Mouse (Mus musculus) myocyte (in vitro differentiated cells): ENCODE data around the gene Sox5. TPM values are rescaled to one million over a fixed set of nuclear protein-coding genes. Genes with fewer than 3 reads are reported as not detected.

ENCODE experiments used
- H3K27me3 ChIP-seq: one replicate; pipeline ENCODE4 v1.6.1; 2011; ENCODE audit not compliant: control insufficient read depth, insufficient read depth, insufficient read length
- H3K36me3 ChIP-seq: one replicate; pipeline ENCODE4 v1.6.1; 2011; ENCODE audit not compliant: control insufficient read depth, insufficient read depth
- H3K4me2 ChIP-seq: one replicate; pipeline ENCODE4 v1.6.1; 2011; ENCODE audit warnings: low read depth, control low read depth
- H3K4me3 ChIP-seq: one replicate; pipeline ENCODE4 v1.5.1; 2011; ENCODE audit warnings: mild to moderate bottlenecking, control low read depth, moderate library complexity
- H3K79me2 ChIP-seq: one replicate; pipeline ENCODE4 v1.6.1; 2011; ENCODE audit not compliant: control insufficient read depth, insufficient read depth
- H3ac ChIP-seq: one replicate; pipeline ENCODE4 v1.6.1; 2011; ENCODE audit not compliant: control insufficient read depth, insufficient read length
- CEBPB ChIP-seq: IDR thresholded peaks from 2 replicates; pipeline ENCODE4 v1.6.1; 2011; ENCODE audit warnings: mild to moderate bottlenecking, moderate library complexity; ENCODE audit not compliant: poor library complexity, insufficient read depth, severe bottlenecking
- E2F4 ChIP-seq: IDR thresholded peaks from one replicate; pipeline ENCODE4 v1.6.1; 2011; ENCODE audit warnings: mild to moderate bottlenecking, control low read depth, moderate library complexity; ENCODE audit not compliant: insufficient read depth
- MAX ChIP-seq: IDR thresholded peaks from one replicate; pipeline ENCODE4 v1.6.1; 2011; ENCODE audit warnings: low read depth, mild to moderate bottlenecking, control low read depth
- MYOD1 ChIP-seq, 3 experiments: IDR thresholded peaks; one replicate each; pipeline ENCODE4 v1.6.1; 2011; ENCODE audit warnings: control low read depth in 2 of 3, low read depth in 2 of 3, mild to moderate bottlenecking in 2 of 3, moderate library complexity in 1 of 3; ENCODE audit not compliant: insufficient read length in 2 of 3, control insufficient read depth in 1 of 3
- MYOG ChIP-seq, 3 experiments: IDR thresholded peaks; one replicate each; pipeline ENCODE4 v1.6.1; 2011; ENCODE audit warnings: control low read depth in 2 of 3, low read depth in 2 of 3, mild to moderate bottlenecking in 2 of 3; ENCODE audit not compliant: insufficient read length in 2 of 3, control insufficient read depth in 1 of 3, insufficient read depth in 1 of 3
- POLR2A ChIP-seq: IDR thresholded peaks from one replicate; pipeline ENCODE4 v1.6.1; 2011; ENCODE audit warnings: low read depth, mild to moderate bottlenecking, control low read depth, moderate library complexity; ENCODE audit not compliant: insufficient read length
- POLR2AphosphoS2 ChIP-seq: IDR thresholded peaks from one replicate; pipeline ENCODE4 v1.6.1; 2011; ENCODE audit warnings: low read depth, control low read depth; ENCODE audit not compliant: insufficient read length
- REST ChIP-seq: IDR thresholded peaks from one replicate; pipeline ENCODE4 v1.6.1; 2011; ENCODE audit warnings: mild to moderate bottlenecking, control low read depth, moderate library complexity; ENCODE audit not compliant: insufficient read depth, insufficient read length
- SRF ChIP-seq: IDR thresholded peaks from one replicate; pipeline ENCODE4 v1.6.1; 2011; ENCODE audit warnings: low read depth; ENCODE audit not compliant: control insufficient read depth, insufficient read length
- TCF12 ChIP-seq: IDR thresholded peaks from one replicate; pipeline ENCODE4 v1.6.1; 2011; ENCODE audit warnings: mild to moderate bottlenecking, control low read depth; ENCODE audit not compliant: poor library complexity, insufficient read depth, severe bottlenecking
- TCF3 ChIP-seq: IDR thresholded peaks from one replicate; pipeline ENCODE4 v1.6.1; 2011; ENCODE audit warnings: low read depth, control low read depth; ENCODE audit not compliant: insufficient read length
- USF1 ChIP-seq: IDR thresholded peaks from one replicate; pipeline ENCODE4 v1.6.1; 2011; ENCODE audit warnings: low read depth, mild to moderate bottlenecking, control low read depth, moderate library complexity
- polyA plus RNA-seq: library from polyadenylated mRNA; unstranded; fragments of >200 nt; fragmentation: generic; extraction: Trizol; gene quantifications from one replicate; pipeline ENCODE4 v1.2.1, GENCODE M21; 2012; ENCODE audit warnings: missing spikeins

Gene Sox5
- polyA plus RNA-seq, 1 experiment, result 0.50 TPM

- no peaks in the 10 kb centered on the region for H3K27me3 ChIP-seq
- H3K36me3 ChIP-seq, result no peaks in the 10 kb centered on the region
- TF ChIP-seq TCF12, result no peak
- no peak for TF ChIP-seq POLR2AphosphoS2
- no peak for TF ChIP-seq E2F4
- no peak for TF ChIP-seq MYOD1 (IDR thresholded peaks at IDR 0.05; ENCODE audit: control insufficient read depth in 1 of 3, insufficient read length in 2 of 3, low read depth in 2 of 3)
- no peak for TF ChIP-seq REST
- TF ChIP-seq CEBPB, result no peak
- H3K4me2 ChIP-seq, result no peak overlapping the region
- H3K4me3 ChIP-seq, result no peak overlapping the region
- no peaks in the 10 kb centered on the region for H3K79me2 ChIP-seq
- H3ac ChIP-seq, result no peak overlapping the region
These were observed 776.6 kb downstream of the Sox5 start for GRCm38 (mm10) chr6:144005132-144005531.

- Histone ChIP-seq H3K36me3 (no peaks in the 10 kb centered on the region), H3K4me3 (no peak overlapping the region), H3K79me2 (no peaks in the 10 kb centered on the region), H3ac (no peak overlapping the region), H3K27me3 (no peaks in the 10 kb centered on the region), H3K4me2 (no peak overlapping the region)
- no peak for TF ChIP-seq E2F4
- no peak for TF ChIP-seq MAX
- no peak for TF ChIP-seq SRF
- TF ChIP-seq POLR2A, result no peak
- no peak for TF ChIP-seq MYOD1 (IDR thresholded peaks at IDR 0.05; ENCODE audit: control insufficient read depth in 1 of 3, insufficient read length in 2 of 3, low read depth in 2 of 3)
- no peak for TF ChIP-seq USF1
- no peak for TF ChIP-seq TCF12
- no peak for TF ChIP-seq CEBPB
- TF ChIP-seq TCF3, result no peak
- TF ChIP-seq REST, result no peak
- no peak for TF ChIP-seq POLR2AphosphoS2
- no peak for TF ChIP-seq MYOG (IDR thresholded peaks at IDR 0.05; ENCODE audit: control insufficient read depth in 1 of 3, insufficient read depth in 1 of 3, insufficient read length in 2 of 3, low read depth in 2 of 3)
These were observed 783.6 kb downstream of the Sox5 start for GRCm38 (mm10) chr6:143998201-143998600.

- no peak for TF ChIP-seq SRF
- no peak for TF ChIP-seq E2F4
- TF ChIP-seq TCF12, result no peak
- no peak for TF ChIP-seq TCF3
- TF ChIP-seq POLR2A, result no peak
- TF ChIP-seq USF1, result no peak
- no peak for TF ChIP-seq REST
- no peak for TF ChIP-seq MYOD1 (IDR thresholded peaks at IDR 0.05; ENCODE audit: control insufficient read depth in 1 of 3, insufficient read length in 2 of 3, low read depth in 2 of 3)
- no peak for TF ChIP-seq POLR2AphosphoS2
- TF ChIP-seq MAX, result no peak
- no peak for TF ChIP-seq MYOG (IDR thresholded peaks at IDR 0.05; ENCODE audit: control insufficient read depth in 1 of 3, insufficient read depth in 1 of 3, insufficient read length in 2 of 3, low read depth in 2 of 3)
- no peak for TF ChIP-seq CEBPB
- Histone ChIP-seq H3K36me3 (no peaks in the 10 kb centered on the region), H3ac (no peak overlapping the region), H3K79me2 (no peaks in the 10 kb centered on the region), H3K4me3 (no peak overlapping the region), H3K4me2 (no peak overlapping the region), H3K27me3 (no peaks in the 10 kb centered on the region)
These were observed 784.2 kb downstream of the Sox5 start for GRCm38 (mm10) chr6:143997616-143998015.

GRCm38 (mm10) chr6:143995046-143995445, 786.7 kb downstream of the Sox5 start:
- no peak overlapping the region for H3ac ChIP-seq
- H3K27me3 ChIP-seq, result no peaks in the 10 kb centered on the region
- H3K79me2 ChIP-seq, result no peaks in the 10 kb centered on the region
- no peak for TF ChIP-seq MYOG (IDR thresholded peaks at IDR 0.05; ENCODE audit: control insufficient read depth in 1 of 3, insufficient read depth in 1 of 3, insufficient read length in 2 of 3, low read depth in 2 of 3)
- no peak for TF ChIP-seq REST
- TF ChIP-seq TCF12, result no peak
- TF ChIP-seq MAX, result no peak
- TF ChIP-seq TCF3, result no peak
- no peak for TF ChIP-seq CEBPB
- TF ChIP-seq MYOD1 (IDR thresholded peaks at IDR 0.05; ENCODE audit: control insufficient read depth in 1 of 3, insufficient read length in 2 of 3, low read depth in 2 of 3), result no peak
- TF ChIP-seq POLR2AphosphoS2, result no peak
- no peak for TF ChIP-seq E2F4
- no peak for TF ChIP-seq USF1
- TF ChIP-seq SRF, result no peak
- TF ChIP-seq POLR2A, result no peak
- no peaks in the 10 kb centered on the region for H3K36me3 ChIP-seq
- H3K4me2 ChIP-seq, result no peak overlapping the region
- no peak overlapping the region for H3K4me3 ChIP-seq

GRCm38 (mm10) chr6:143987548-143987947, 794.2 kb downstream of the Sox5 start:
- Histone ChIP-seq H3K27me3 (no peaks in the 10 kb centered on the region), H3K36me3 (no peaks in the 10 kb centered on the region), H3K4me2 (no peak overlapping the region), H3K4me3 (no peak overlapping the region), H3ac (no peak overlapping the region), H3K79me2 (no peaks in the 10 kb centered on the region)
- TF ChIP-seq CEBPB (no peak), REST (no peak), MYOG (IDR thresholded peaks at IDR 0.05; ENCODE audit: control insufficient read depth in 1 of 3, insufficient read depth in 1 of 3, insufficient read length in 2 of 3, low read depth in 2 of 3) (no peak), E2F4 (no peak), MYOD1 (IDR thresholded peaks at IDR 0.05; ENCODE audit: control insufficient read depth in 1 of 3, insufficient read length in 2 of 3, low read depth in 2 of 3) (no peak), TCF3 (no peak), USF1 (no peak), POLR2A (no peak), MAX (no peak), TCF12 (no peak), SRF (no peak), POLR2AphosphoS2 (no peak)
